Mouse (Mus musculus) ES-E14 (cell line): Measurements from ENCODE around the gene Atp5c1.
A peak's percentile ranks its signal among the peaks of the same experiment; 100 is the strongest.

Source experiments
- CHD2 ChIP-seq: IDR thresholded peaks from 2 replicates; pipeline ENCODE4 v1.6.1; 2014; ENCODE audit warnings: mild to moderate bottlenecking, low read depth, low read length, inconsistent platforms
- HCFC1 ChIP-seq: IDR thresholded peaks from 2 replicates; pipeline ENCODE4 v1.6.1; 2012; ENCODE audit warnings: low read length, inconsistent platforms, borderline replicate concordance; ENCODE audit not compliant: insufficient read depth
- ZC3H11A ChIP-seq: IDR thresholded peaks from 2 replicates; pipeline ENCODE4 v1.6.1; 2012; ENCODE audit warnings: low read depth, mild to moderate bottlenecking, inconsistent platforms, low read length, borderline replicate concordance

GRCm38 (mm10) chr2:10079745-10080309 is 483 bp downstream of the Atp5c1 start:
- TF ChIP-seq CHD2 = 0 out of 2 replicates have a peak, but pooled peaks have one; percentile 23
- TF ChIP-seq ZC3H11A = no peak
- TF ChIP-seq HCFC1 = no peak
